Mouse (Mus musculus) mouse embryonic stem cell (cell line): ENCODE results near the gene Psmc5.
"Not testable (repeated sequence)": the region's sequence is repeated elsewhere in the genome, so short reads cannot be mapped to it uniquely, and the experiment has no call there.

Experiments
- in situ Hi-C, 2 experiments: fragments of 300-500 bp; cut with MboI; formaldehyde crosslinking; loops; 1 replicate in 1 of 2; 3 replicates in 1 of 2; pipeline ENCODE4 v1.14.3; 2019 to 2020; ENCODE audit warnings: low sequenced_read_pairs in 2 of 2, low pct_unique_long_range_greater_than_20kb in 1 of 2, mixed read lengths in 1 of 2; ENCODE audit not compliant: unreplicated experiment in 1 of 2

Gene Psmc5

GRCm38 (mm10) chr11:106255685-106256451 lies at the start of gene Psmc5, which contains the start of gene Ftsj3:
Gene Psmc5 (plus strand): TSS chr11:106256154.
Gene Ftsj3 (minus strand): TSS chr11:106256079.
- in situ Hi-C loops: no loop called here

- in situ Hi-C loops: no loop called here
Observed at GRCm38 (mm10) chr11:106212771-106213170, 43.2 kb upstream of the Psmc5 start.

GRCm38 (mm10) chr11:106214856-106215255 lies 41.1 kb upstream of the Psmc5 start:
- in situ Hi-C loops: no loop called here

GRCm38 (mm10) chr11:106215450-106215859 lies 40.5 kb upstream of the Psmc5 start:
- in situ Hi-C loops: no loop called here

- in situ Hi-C loops: no loop called here
Observed at GRCm38 (mm10) chr11:106215927-106216729, 39.8 kb upstream of the Psmc5 start, which contains the start of gene Ccdc47. Gene Ccdc47 (minus strand): TSS chr11:106216344.

- in situ Hi-C loops: no loop called here
Observed at GRCm38 (mm10) chr11:106216730-106217490, 39.0 kb upstream of the Psmc5 start, which contains the start of gene Ddx42. Gene Ddx42 (plus strand): TSS chr11:106216926.

GRCm38 (mm10) chr11:106220603-106221002 lies 35.4 kb upstream of the Psmc5 start:
- in situ Hi-C loops: no loop called here

GRCm38 (mm10) chr11:106233978-106234377 lies 22.0 kb upstream of the Psmc5 start:
- in situ Hi-C loops: not testable (repeated sequence)

GRCm38 (mm10) chr11:106246834-106247233 lies 9.1 kb upstream of the Psmc5 start:
- in situ Hi-C loops: no loop called here

GRCm38 (mm10) chr11:106249326-106249725 lies 6.6 kb upstream of the Psmc5 start:
- in situ Hi-C loops: no loop called here

GRCm38 (mm10) chr11:106254767-106255166 lies 1.2 kb upstream of the Psmc5 start:
- in situ Hi-C loops: no loop called here

- in situ Hi-C loops: no loop called here
Observed at GRCm38 (mm10) chr11:106255174-106255573, 780 bp upstream of the Psmc5 start.

GRCm38 (mm10) chr11:106256775-106257174 lies 821 bp downstream of the Psmc5 start:
- in situ Hi-C loops: no loop called here

GRCm38 (mm10) chr11:106260826-106261450 lies 5.0 kb downstream of the Psmc5 start:
- in situ Hi-C loops: no loop called here

GRCm38 (mm10) chr11:106263963-106264362 lies 8.0 kb downstream of the Psmc5 start:
- in situ Hi-C loops: no loop called here

- in situ Hi-C loops: no loop called here
Observed at GRCm38 (mm10) chr11:106264988-106265387, 9.0 kb downstream of the Psmc5 start.

- in situ Hi-C loops: no loop called here
Observed at GRCm38 (mm10) chr11:106265570-106265969, 9.6 kb downstream of the Psmc5 start.

- in situ Hi-C loops: no loop called here
Observed at GRCm38 (mm10) chr11:106266431-106266830, 10.5 kb downstream of the Psmc5 start.
